In the genomic region with DNA sequence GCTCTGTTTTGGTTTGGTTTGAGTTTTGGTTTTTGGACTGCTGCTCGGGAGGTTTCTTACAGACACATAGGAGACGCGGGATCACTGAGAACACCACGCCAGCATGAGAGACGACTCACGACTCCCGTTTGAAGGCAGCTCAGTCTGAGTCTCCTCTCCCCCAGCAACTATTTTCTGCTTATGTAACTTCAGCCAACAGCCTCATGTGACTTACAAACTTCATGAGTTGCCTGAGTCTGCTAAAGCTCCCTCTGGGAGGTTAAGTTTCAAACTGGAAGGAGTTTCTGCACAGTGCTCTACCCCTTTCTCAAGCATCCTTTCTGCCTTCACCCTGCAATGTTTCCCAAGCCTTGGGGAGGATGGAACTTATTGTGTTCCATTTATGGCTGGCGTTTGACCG, we compare ENCODE assay signal across 19 mouse cellular contexts. TPM values are rescaled to one million over a fixed set of nuclear protein-coding genes. Genes with fewer than 3 reads are reported as not detected.
"Had no signal": no experiment of that assay in that cellular context is flagged by ENCODE, and none has a peak within 500 bp of the region (broad histone marks: within the 10 kb centered on the region; RNA-seq: fewer than 3 reads in every experiment).

No protein-coding gene starts in this region.

- H3K4me3 ChIP-seq: layer of hippocampus, adult 2 months; limb, embryonic 12.5 days; liver, embryonic 13.5 days; lung, embryonic 15.5 days; midbrain, embryonic 12.5 days; neural tube, embryonic 13.5 days had no signal

- ATAC-seq: liver, postnatal 0 days; midbrain, embryonic 16.5 days had no signal

- H3K9ac ChIP-seq: limb, embryonic 12.5 days; liver, embryonic 13.5 days; liver, postnatal 0 days; lung, embryonic 15.5 days; midbrain, embryonic 12.5 days; neural tube, embryonic 13.5 days had no signal

- H3K27ac ChIP-seq: layer of hippocampus, adult 2 months; limb, embryonic 12.5 days; liver, embryonic 13.5 days; lung, embryonic 15.5 days; macrophage; midbrain, embryonic 12.5 days; neural tube, embryonic 13.5 days had no signal

- H3K36me3 ChIP-seq: limb, embryonic 12.5 days; liver, embryonic 13.5 days; lung, embryonic 15.5 days; midbrain, embryonic 12.5 days; neural tube, embryonic 13.5 days had no signal

- H3K27me3 ChIP-seq: liver, embryonic 13.5 days; lung, embryonic 15.5 days had no signal

- H3K4me2 ChIP-seq: limb, embryonic 12.5 days; liver, embryonic 13.5 days; lung, embryonic 15.5 days; midbrain, embryonic 12.5 days; neural tube, embryonic 13.5 days had no signal

- H3K9me3 ChIP-seq: limb, embryonic 12.5 days; liver, embryonic 13.5 days; lung, embryonic 15.5 days; midbrain, embryonic 12.5 days; neural tube, embryonic 13.5 days had no signal

- DNase-seq: kidney, postnatal 10 days; kidney, postnatal 4 days; liver; liver, embryonic 13.5 days; liver, postnatal 0 days; lung, postnatal 14 days; right cerebral cortex, postnatal 14 days; thymus, adult 18-20 months; thymus, postnatal 14 days had no signal

RNA-seq across cellular contexts. Expression of a gene that starts 3.1 kb away (rescaled TPM):
- polyA plus RNA-seq: macrophage had no signal

RNA-seq across cellular contexts. Expression of a gene that starts 44.8 kb away (rescaled TPM):
- total RNA-seq: layer of hippocampus, adult 2 months; layer of hippocampus, postnatal 10 days; left cerebral cortex, postnatal 36 days; megakaryocyte-erythroid progenitor cell, adult 5-6 weeks had no signal
- polyA plus RNA-seq: limb, embryonic 12.5 days; liver, embryonic 13.5 days; liver, postnatal 0 days; macrophage; midbrain, embryonic 12.5 days; midbrain, embryonic 16.5 days; neural tube, embryonic 13.5 days had no signal
